Mouse (Mus musculus) testis, adult 2 months (tissue): ENCODE results near the gene Hoxd3. TPM values are rescaled to one million over a fixed set of nuclear protein-coding genes. Genes with fewer than 3 reads are reported as not detected.
A peak's percentile ranks its signal among the peaks of the same experiment; 100 is the strongest.

Experiments
- H3K27ac ChIP-seq: fragments of 200-500 bp; 2 replicates; pipeline ENCODE4 v1.5.1; 2012; ENCODE audit warnings: low read depth, low read length; ENCODE audit not compliant: control insufficient read depth, insufficient read depth
- H3K27me3 ChIP-seq: fragments of 200-500 bp; 2 replicates; pipeline ENCODE4 v1.6.1; 2012; ENCODE audit warnings: mild to moderate bottlenecking, low read length, moderate library complexity; ENCODE audit not compliant: control insufficient read depth, insufficient read depth
- H3K36me3 ChIP-seq: fragments of 200-500 bp; 2 replicates; pipeline ENCODE4 v1.6.1; 2012; ENCODE audit warnings: mild to moderate bottlenecking, low read length; ENCODE audit not compliant: control insufficient read depth, insufficient read depth
- H3K4me1 ChIP-seq: fragments of 200-500 bp; 2 replicates; pipeline ENCODE4 v1.6.1; 2012; ENCODE audit warnings: low read length; ENCODE audit not compliant: control insufficient read depth, insufficient read depth
- H3K4me3 ChIP-seq: fragments of 200-500 bp; 2 replicates; pipeline ENCODE4 v1.5.1; 2012; ENCODE audit warnings: low read depth, mild to moderate bottlenecking, low read length, moderate library complexity, mixed read lengths; ENCODE audit not compliant: control insufficient read depth
- CTCF ChIP-seq: fragments of 200-500 bp; IDR thresholded peaks from 2 replicates; pipeline ENCODE4 v1.5.1; 2012; ENCODE audit warnings: low read depth, mild to moderate bottlenecking, inconsistent platforms, low read length, moderate library complexity; ENCODE audit not compliant: control insufficient read depth, insufficient read depth, insufficient replicate concordance
- POLR2A ChIP-seq: fragments of 200-500 bp; IDR thresholded peaks from 2 replicates; pipeline ENCODE4 v1.6.1; 2012; ENCODE audit warnings: low read depth, mild to moderate bottlenecking, inconsistent platforms, low read length, moderate library complexity; ENCODE audit not compliant: control insufficient read depth
- polyA plus RNA-seq: library from polyadenylated mRNA; depleted of rRNA; stranded (reverse); fragments of >200 nt; gene quantifications from 2 replicates; pipeline ENCODE4 v1.2.3, GENCODE M21; 2012

Hoxd3 gene
- polyA plus RNA-seq, 1 experiment = 0.48 TPM

DNA sequence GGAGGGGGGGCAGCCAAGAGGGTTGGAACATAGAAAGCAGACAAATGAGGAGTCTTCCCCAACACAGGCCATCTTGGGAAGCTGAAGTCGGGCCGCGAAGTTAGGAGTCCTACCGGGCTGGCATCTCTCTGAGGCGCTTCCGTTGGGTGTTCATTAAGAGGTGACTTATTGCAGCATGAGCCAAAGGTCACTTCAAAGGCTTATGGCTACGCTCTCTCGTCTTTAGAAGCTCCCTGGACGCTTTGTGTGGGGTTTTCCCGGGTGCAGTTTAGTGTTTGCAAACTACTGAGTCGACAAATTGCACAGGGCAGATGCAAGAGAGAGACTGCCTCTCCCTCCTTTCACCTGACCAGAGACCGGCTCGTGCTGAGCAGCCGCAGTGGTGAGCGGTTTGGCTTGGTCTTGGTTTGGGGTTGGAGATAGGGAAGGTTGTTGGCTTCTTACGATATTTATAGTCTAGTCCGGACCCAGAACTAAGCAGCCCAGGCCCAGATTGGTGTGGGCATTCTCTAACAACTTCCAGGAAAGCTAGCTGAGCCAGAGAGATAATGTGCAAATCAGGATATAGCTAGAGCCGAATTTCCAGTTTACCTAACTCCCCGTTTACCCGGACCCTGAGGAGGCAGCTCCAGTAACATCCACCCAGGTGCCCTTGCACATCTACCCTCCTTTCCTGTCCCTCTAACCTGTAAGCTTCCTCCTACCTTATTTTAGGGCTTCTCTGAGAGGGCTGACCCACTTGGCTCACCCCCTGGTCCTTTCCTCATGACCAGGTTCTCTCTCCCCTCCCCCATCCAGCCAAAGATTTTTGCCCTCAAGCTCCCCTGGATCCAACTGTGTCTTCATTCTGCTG lies 27.1 kb downstream of the Hoxd3 start:
- H3K4me3 ChIP-seq = no peak overlapping the region

GRCm38 (mm10) chr2:74739476-74739800 lies 27.7 kb downstream of the Hoxd3 start:
- H3K27ac ChIP-seq = no peak overlapping the region
- peaks cover 4% of the 10 kb centered on the region; the same call in 1 of the 2 replicates for H3K4me1 ChIP-seq
- no peaks in the 10 kb centered on the region for H3K36me3 ChIP-seq
- H3K4me3 ChIP-seq = no peak overlapping the region
- TF ChIP-seq CTCF (no peak), POLR2A (no peak)
- peaks cover 8% of the 10 kb centered on the region for H3K27me3 ChIP-seq

More for the DNA sequence above, 27.1 kb downstream of the Hoxd3 start:
- H3K27me3 ChIP-seq = peaks cover 9% of the 10 kb centered on the region
- TF ChIP-seq CTCF (no peak), POLR2A (no peak)
- H3K36me3 ChIP-seq = no peaks in the 10 kb centered on the region
- H3K4me1 ChIP-seq = peaks cover 4% of the 10 kb centered on the region; the same call in 1 of the 2 replicates
- H3K27ac ChIP-seq = no peak overlapping the region

GRCm38 (mm10) chr2:74739869-74740268 lies 28.1 kb downstream of the Hoxd3 start:
- Histone ChIP-seq H3K4me1 (peaks cover 4% of the 10 kb centered on the region; the same call in 1 of the 2 replicates), H3K27ac (no peak overlapping the region), H3K36me3 (no peaks in the 10 kb centered on the region), H3K27me3 (peaks cover 5% of the 10 kb centered on the region), H3K4me3 (no peak overlapping the region)
- TF ChIP-seq POLR2A (no peak), CTCF (no peak)

GRCm38 (mm10) chr2:74740311-74741091 lies 28.8 kb downstream of the Hoxd3 start:
- Histone ChIP-seq H3K4me1 (peaks cover 5% of the 10 kb centered on the region; the same call in 1 of the 2 replicates), H3K4me3 (peak overlapping the region; percentile 6; the same call in 1 of the 2 replicates), H3K27me3 (peaks cover 2% of the 10 kb centered on the region), H3K36me3 (no peaks in the 10 kb centered on the region), H3K27ac (no peak overlapping the region)
- TF ChIP-seq CTCF = no peak

GRCm38 (mm10) chr2:74741252-74741978 lies 29.7 kb downstream of the Hoxd3 start:
- peaks cover 2% of the 10 kb centered on the region for H3K27me3 ChIP-seq
- peaks cover 6% of the 10 kb centered on the region; the same call in 1 of the 2 replicates for H3K4me1 ChIP-seq
- no peaks in the 10 kb centered on the region for H3K36me3 ChIP-seq
- no peak overlapping the region for H3K27ac ChIP-seq
- H3K4me3 ChIP-seq = no peak overlapping the region
- TF ChIP-seq CTCF = no peak
- no peak for TF ChIP-seq POLR2A

DNA sequence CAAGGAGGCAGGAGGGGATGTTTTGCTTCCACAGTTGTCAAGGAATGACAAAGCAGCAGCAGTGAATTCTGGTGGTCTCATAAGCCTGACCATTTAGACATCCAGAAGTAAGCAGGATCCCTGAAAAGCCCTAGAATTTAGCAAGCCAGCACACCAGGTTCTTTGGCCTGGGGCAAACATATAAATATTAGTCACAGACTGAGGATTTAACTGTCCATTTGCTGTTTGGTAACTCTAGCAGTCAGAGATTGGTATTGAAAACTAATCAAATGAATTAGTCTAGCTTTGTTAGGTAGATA lies 30.2 kb downstream of the Hoxd3 start:
- Histone ChIP-seq H3K36me3 (no peaks in the 10 kb centered on the region), H3K27ac (no peak overlapping the region), H3K27me3 (peaks cover 2% of the 10 kb centered on the region), H3K4me1 (peaks cover 10% of the 10 kb centered on the region), H3K4me3 (no peak overlapping the region)
- TF ChIP-seq POLR2A (no peak), CTCF (no peak)

- peaks cover 3% of the 10 kb centered on the region for H3K27me3 ChIP-seq
- H3K27ac ChIP-seq = no peak overlapping the region
- TF ChIP-seq POLR2A = no peak
- TF ChIP-seq CTCF = no peak
- peaks cover 19% of the 10 kb centered on the region for H3K4me1 ChIP-seq
- no peak overlapping the region; the same call in 1 of the 2 replicates for H3K4me3 ChIP-seq
- no peaks in the 10 kb centered on the region for H3K36me3 ChIP-seq
These were observed 34.0 kb downstream of the Hoxd3 start for GRCm38 (mm10) chr2:74745540-74746297.
